Mouse (Mus musculus): ENCODE measurements at regions not wholly inside any gene's neighbourhood (a gene's known extent, or its start where the extent isn't known, plus 50 kb on each side); places are given as distances from the start of the nearest gene placed in this dataset.

DNA sequence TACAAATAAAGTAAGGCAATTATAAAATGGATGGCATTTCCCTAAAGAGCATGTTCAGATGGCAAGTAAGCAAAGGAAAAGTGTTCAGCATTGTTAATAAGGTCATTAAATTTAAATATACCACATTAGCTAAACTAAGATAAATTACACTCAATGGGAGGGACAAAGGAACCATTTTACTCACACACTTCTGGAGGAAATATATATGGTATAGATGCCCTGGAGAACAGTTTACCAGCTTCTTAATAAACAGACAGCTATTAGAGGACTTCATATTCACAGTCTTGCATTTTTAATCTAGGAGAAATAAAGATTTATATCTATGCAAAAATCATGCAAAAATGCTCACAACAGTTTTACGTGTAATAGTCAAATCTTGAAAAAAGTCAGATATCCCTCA lies 183.8 kb downstream of the Dthd1 start:
- DNase-seq, result no peak

DNA sequence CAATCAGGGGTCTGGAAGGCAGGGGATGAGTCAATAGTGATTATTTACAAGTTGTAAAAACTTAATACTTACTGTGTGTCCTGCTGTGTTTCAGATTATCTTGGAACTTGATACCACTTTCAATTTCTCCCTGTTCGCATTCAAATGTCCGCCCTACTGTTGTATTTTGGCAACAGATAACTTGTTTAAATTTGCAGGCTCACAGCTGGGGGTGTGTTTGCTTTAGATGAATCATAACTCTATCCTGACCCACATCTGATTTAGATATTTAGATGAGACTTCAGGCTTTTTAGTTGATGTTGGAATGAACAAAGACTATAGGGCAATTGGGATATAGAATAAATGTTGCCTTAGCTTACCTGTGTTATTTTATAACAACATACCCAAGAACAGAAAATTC lies 220.8 kb downstream of the Dthd1 start:
- no peak for DNase-seq

DNA sequence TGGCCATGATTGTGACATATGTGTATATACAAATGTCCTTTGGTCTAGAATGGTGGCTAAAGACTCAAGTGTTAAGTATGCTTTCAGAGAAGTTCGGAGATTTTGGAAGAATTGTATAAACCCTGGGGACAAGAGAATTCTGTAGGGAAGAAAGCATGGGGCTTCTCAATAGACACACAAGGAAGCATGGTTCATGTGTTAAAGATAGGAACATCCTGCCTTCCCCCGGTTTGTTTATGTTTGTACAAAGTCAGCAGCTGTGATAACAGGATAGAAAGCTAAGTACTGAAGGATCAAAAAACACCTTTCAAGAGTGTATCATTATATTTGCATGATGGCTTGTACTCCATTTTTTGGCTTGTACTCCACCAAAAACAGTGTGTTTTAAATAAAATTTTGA lies 232.1 kb downstream of the Dthd1 start:
- DNase-seq, result no peak

DNA sequence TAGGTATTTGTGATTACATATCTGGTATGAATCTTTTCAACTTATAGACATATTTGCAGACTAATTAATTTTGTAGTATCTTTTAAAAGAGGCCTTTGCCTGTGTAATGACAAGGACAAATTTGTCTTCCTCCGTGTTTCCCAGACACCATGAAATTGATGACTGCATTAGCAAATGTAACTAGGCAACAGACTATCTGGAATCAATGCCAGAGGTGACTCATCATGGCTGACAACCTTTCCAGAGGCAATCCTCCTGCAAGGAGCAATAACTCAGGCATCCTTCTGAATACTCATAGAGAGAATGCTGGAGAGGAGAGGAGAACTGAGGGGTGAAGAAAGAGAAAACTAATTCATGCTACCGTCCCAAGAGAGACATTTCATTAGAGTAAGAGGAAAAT lies 249.7 kb downstream of the Dthd1 start:
- no peak for DNase-seq

DNA sequence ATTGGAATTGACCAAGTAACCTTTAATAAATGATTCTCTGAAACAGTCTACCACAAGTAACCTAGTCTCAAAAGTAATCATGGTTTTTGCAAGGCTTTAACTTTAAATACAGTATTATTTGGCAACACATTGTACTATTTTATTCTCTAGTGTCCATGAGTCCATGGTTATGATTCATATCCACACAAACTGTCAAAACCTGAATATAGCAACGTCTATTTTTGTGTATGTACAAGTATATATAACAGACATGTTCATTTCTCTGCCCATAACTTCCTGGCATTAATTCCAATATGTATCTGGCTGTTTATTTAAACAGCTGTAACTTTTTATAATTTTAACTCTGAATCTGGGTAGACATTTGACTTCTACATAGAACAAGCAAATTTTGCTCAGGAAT lies 253.2 kb downstream of the Dthd1 start:
- DNase-seq, result no peak

DNA sequence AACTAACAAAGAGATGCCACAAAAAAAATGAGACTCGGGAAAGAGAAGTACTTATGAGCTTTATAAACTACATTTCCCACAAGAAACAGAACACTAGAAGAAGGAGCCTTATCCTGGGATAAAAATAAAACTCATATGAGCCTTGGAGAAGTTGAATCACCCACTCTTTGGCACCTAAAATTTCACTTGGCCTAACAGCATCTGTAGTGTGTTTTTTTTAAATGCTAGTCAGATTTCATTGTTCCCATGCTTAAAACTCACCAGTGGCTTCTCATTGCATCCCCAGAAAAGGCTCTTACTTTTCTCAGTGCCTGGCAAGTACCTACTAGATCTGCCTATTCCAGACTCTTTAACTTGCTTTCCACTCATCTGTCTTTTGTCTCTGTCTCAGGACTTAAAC lies 284.5 kb downstream of the Dthd1 start:
- DNase-seq, result no peak

DNA sequence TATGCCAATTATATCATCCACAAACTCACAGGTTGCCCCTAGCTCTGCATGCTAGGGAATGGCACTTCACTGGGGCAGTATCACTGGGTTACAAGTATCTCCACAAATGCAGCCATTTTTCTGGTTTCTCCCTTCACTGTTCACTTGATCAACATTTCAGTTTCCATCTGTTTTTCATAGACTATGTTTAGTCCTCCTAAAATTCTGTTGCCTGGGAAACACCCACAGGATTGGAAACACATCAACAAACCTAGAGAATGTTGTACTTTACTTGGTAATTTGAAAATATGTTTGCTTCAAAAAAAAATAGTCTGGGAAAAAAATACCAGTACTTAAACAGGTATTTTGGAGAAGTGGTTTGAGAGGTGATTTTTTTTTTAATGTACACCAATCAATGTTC lies 318.9 kb downstream of the Dthd1 start:
- DNase-seq, result no peak

DNA sequence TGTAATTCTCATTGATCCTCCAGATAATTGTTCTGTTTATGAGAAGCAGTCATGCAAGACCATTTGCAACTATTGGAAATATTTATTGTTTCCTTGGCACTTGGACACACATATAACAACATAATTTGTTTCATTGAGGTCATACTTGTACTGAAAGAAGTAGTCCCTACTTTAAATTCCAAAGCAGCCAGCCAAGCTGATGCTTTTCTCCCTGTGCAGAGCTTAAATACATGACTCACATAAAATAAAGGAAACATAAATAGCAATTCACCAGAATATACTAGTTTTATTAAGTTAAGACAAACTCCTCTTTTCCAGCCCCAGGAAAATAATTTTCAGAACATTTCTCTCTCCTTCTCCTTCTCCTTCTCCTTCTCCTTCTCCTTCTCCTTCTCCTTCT lies 324.3 kb downstream of the Dthd1 start:
- DNase-seq, result no peak

DNA sequence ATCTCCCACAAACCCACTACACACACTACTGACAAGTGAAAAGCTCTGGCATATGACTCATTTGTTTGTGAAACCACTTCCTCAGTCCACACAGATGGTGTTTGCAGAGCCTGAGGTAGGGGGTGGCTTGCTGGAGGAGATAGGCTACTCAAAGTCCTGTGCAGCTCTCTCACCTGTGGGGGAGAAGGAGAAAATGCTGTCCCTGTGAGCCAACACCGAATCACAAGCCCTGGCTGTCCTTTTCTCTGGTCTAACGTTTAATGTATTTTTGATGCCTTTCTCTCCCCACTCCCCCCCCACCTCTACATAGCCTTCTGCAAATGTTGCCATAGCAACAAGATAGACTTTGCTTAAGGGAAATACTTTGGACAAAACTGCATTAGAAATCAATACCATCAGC lies 356.1 kb downstream of the Dthd1 start:
- no peak for DNase-seq

DNA sequence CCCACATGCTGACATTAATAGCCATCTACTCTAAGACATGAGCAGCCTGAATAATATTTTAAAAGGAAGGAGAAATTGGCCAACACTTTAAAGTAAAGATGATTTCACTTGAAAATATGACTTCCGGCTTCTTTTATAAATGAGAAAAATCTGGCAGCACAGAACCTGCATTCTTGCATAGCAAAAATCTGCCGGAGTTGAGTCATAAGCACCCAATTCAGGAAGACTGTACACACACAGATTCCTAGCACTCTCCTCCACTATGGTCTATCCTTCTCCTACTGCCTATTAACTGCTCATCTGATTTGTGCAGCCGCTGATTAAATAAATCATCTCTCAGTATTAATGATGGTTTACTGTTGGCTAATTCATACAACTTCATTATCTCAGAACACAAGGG lies 356.9 kb downstream of the Dthd1 start:
- DNase-seq, result no peak

DNA sequence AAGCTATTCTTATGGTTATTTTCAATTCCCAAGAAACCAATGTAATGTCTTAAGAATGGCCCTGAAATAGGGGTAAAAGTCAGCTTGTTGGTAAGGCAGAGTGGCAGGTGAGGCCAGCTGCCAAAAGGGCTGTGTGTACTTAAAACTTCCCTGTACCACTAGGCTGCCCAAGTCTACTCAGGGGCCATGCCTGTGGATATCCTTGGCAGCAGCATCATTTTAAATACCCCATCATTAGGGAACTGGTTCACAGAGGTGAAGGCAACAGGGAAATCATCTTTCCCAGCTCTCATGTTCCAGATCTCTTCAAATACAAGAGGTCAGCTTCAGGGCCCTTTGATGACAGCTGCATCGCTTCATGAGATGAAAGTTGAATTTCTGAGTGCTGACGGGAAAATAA lies 399.8 kb downstream of the Dthd1 start:
- DNase-seq, result no peak

DNA sequence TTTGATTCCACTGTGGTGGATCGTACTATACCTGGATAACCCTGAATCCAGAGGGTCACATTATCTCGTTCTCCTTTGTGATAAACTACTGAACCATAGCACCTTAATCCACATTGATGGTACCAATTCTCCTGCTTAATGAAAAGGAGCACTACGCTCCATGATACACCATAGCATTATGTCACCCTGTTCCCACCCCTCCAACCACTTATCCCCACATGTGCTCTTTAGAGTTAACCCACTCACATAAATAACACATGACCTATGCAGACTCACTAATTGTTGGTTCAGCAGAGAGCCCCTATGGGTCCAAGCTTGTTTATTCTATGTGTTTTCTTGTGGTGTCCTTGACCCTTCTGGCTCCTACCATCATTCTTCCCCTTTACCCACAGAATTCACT lies 405.8 kb downstream of the Dthd1 start:
- DNase-seq, result no peak

DNA sequence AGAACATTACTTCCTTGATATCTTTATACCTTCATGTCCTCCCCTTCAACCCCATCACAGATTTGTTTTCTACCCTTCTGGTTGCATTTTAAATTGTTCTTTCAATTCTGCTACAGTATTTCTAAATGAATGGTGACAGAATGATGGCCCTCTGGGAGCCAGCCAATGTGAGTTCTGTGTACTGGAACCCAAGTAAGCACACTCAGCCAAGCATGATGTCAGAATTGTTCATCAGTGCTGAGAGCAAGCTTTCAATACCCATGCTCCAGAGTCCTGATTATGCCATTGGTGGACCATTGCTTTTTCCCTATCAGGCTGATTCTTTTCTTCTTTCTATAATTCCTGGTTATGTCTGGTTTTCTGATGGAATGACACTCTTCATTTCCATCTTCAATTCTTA lies 386.3 kb upstream of the Nwd2 start:
- DNase-seq, result peak; percentile 11 to 19
